Mouse (Mus musculus) testis, adult 2 months (tissue): ENCODE measurements around the gene Grin2a. TPM values are rescaled to one million over a fixed set of nuclear protein-coding genes. Genes with fewer than 3 reads are reported as not detected.

Experiments used
- H3K27ac ChIP-seq: fragments of 200-500 bp; 2 replicates; pipeline ENCODE4 v1.5.1; 2012; ENCODE audit warnings: low read depth, low read length; ENCODE audit not compliant: control insufficient read depth, insufficient read depth
- H3K27me3 ChIP-seq: fragments of 200-500 bp; 2 replicates; pipeline ENCODE4 v1.6.1; 2012; ENCODE audit warnings: mild to moderate bottlenecking, low read length, moderate library complexity; ENCODE audit not compliant: control insufficient read depth, insufficient read depth
- H3K36me3 ChIP-seq: fragments of 200-500 bp; 2 replicates; pipeline ENCODE4 v1.6.1; 2012; ENCODE audit warnings: mild to moderate bottlenecking, low read length; ENCODE audit not compliant: control insufficient read depth, insufficient read depth
- H3K4me1 ChIP-seq: fragments of 200-500 bp; 2 replicates; pipeline ENCODE4 v1.6.1; 2012; ENCODE audit warnings: low read length; ENCODE audit not compliant: control insufficient read depth, insufficient read depth
- H3K4me3 ChIP-seq: fragments of 200-500 bp; 2 replicates; pipeline ENCODE4 v1.5.1; 2012; ENCODE audit warnings: low read depth, mild to moderate bottlenecking, low read length, moderate library complexity, mixed read lengths; ENCODE audit not compliant: control insufficient read depth
- CTCF ChIP-seq: fragments of 200-500 bp; IDR thresholded peaks from 2 replicates; pipeline ENCODE4 v1.5.1; 2012; ENCODE audit warnings: low read depth, mild to moderate bottlenecking, inconsistent platforms, low read length, moderate library complexity; ENCODE audit not compliant: control insufficient read depth, insufficient read depth, insufficient replicate concordance
- POLR2A ChIP-seq: fragments of 200-500 bp; IDR thresholded peaks from 2 replicates; pipeline ENCODE4 v1.6.1; 2012; ENCODE audit warnings: low read depth, mild to moderate bottlenecking, inconsistent platforms, low read length, moderate library complexity; ENCODE audit not compliant: control insufficient read depth
- polyA plus RNA-seq: library from polyadenylated mRNA; depleted of rRNA; stranded (reverse); fragments of >200 nt; gene quantifications from 2 replicates; pipeline ENCODE4 v1.2.3, GENCODE M21; 2012

Gene Grin2a
- polyA plus RNA-seq, 1 experiment = 0.27 TPM

DNA sequence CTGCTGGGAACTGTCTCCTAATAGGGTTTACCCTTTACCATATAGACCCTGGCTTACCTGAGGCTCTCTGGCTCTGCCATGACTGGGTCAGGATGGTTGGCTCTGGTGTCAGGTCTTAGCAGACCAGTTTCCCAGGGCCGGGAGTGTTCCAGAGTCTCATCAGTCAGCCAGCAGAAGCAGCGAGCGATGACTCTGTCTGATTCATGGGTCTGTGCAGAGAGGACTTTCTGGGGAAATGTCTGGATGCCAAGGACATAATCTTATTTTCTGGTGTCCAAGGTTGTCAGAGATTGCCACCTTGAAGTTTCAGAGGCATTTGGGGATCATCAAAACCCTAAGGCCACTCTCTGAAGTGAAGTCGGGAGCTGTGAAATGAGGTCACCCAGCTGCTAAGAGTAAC, 8.7 kb upstream of the Grin2a start:
- H3K27me3 ChIP-seq = no peaks in the 10 kb centered on the region
- TF ChIP-seq POLR2A (no peak), CTCF (no peak)

DNA sequence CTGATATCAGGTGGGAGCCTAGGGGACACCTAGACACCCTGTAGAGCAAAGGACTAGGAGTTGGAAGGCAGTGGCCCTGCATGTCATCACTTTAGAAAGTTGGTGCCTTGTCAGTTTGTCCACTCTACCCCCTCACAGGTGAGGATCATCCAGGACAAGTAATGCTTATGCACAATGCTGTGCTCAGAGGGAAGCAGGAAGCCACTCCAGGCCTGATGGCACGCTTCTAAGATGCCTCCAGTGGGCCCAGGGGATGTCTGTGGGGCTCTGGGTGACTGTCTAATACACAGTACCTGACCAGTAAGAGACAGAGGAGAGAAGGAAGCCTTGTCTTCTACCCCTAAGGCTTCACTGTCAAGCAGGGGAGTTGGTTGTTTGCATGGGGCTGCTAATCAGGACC, 7.6 kb upstream of the Grin2a start:
- H3K27ac ChIP-seq = no peak overlapping the region
- H3K4me3 ChIP-seq = no peak overlapping the region
- H3K4me1 ChIP-seq = no peaks in the 10 kb centered on the region
- TF ChIP-seq POLR2A (no peak), CTCF (no peak)
- H3K36me3 ChIP-seq = no peaks in the 10 kb centered on the region
- no peaks in the 10 kb centered on the region for H3K27me3 ChIP-seq

More for the DNA sequence above, 8.7 kb upstream of the Grin2a start:
- H3K27ac ChIP-seq = no peak overlapping the region
- no peak overlapping the region for H3K4me3 ChIP-seq
- H3K36me3 ChIP-seq = no peaks in the 10 kb centered on the region
- H3K4me1 ChIP-seq = no peaks in the 10 kb centered on the region

DNA sequence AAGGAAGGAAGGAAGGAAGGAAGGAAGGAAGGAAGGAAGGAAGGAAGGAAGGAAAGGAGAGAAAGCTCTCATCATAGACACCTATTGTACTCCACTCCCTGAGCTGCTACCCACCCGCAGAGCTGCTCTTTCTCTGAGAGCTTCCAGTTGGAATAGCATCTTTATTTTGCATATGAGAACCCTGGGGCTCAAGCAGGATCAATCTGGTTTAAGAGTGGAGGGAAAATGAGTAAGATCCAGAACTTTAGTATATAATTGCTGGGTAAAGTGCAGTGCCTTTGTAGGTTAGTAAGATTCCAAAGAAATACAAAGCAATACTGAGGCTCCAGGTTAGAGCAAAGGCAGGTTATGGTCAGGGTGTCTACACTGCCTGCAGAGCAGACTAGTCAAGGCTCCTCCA, 6.2 kb upstream of the Grin2a start:
- Histone ChIP-seq H3K4me1 (no peaks in the 10 kb centered on the region), H3K27me3 (no peaks in the 10 kb centered on the region), H3K27ac (no peak overlapping the region), H3K36me3 (no peaks in the 10 kb centered on the region), H3K4me3 (no peak overlapping the region)
- TF ChIP-seq POLR2A (no peak), CTCF (no peak)

DNA sequence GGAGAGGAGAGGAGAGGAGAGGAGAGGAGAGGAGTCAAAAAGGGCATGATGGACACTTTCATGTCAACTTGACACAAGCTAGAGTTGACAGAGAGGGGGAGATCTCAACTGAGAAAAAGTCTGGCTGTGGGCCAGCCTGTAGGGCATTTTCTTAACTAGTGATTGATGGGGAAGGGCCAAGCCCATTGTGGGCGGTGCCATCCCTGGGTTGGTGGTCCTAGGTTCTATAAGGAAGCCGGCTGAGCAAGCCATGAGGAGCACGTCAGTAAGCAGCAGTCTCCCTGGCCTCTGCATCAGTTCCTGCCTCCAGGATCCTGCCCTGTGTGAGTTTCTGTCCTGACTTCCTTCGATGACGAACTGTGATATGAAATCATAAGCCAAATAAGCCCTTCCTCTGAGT, 4.6 kb upstream of the Grin2a start:
- H3K27me3 ChIP-seq = no peaks in the 10 kb centered on the region
- no peak overlapping the region for H3K4me3 ChIP-seq
- H3K4me1 ChIP-seq = no peaks in the 10 kb centered on the region; the same call in 1 of the 2 replicates
- no peaks in the 10 kb centered on the region for H3K36me3 ChIP-seq
- no peak for TF ChIP-seq CTCF
- TF ChIP-seq POLR2A = no peak
- H3K27ac ChIP-seq = no peak overlapping the region

DNA sequence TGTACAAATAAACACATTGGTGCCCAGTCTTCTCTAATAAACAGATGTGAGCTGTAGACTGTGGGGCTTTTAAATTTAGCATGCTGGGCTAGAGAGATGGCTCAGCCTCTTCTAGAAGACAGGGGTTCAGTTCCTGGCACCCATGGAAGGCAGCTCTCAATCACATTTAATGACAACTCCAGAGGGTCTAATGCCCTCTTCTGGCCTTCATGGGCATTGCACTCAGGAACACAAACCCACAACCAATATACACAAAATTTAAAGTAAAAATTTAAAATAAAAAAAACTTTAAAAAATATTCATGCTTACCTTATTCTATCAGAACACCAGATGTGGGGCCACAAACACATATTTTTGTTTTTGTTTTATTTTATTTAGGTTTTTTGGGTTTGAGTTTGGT, 2.6 kb upstream of the Grin2a start:
- H3K27me3 ChIP-seq = no peaks in the 10 kb centered on the region

DNA sequence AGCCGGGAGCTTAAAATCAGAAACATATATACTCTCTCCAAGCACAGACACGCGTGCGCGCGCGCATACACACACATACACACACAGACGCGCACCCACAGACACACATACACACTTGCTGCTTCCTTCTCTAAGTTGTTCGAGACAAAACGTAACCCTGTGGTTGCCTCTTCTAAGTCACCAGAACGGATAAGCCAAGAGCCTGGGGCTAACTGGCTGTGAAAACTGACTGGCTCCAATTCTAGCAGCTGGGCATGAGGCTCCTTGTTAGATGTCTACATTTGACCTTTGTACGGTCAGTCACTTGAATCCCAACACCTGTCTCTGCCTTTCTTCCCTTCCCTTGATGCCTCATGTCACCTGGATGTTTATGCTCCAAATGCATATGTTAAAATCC, 452 bp upstream of the Grin2a start:
- H3K27ac ChIP-seq = no peak overlapping the region
- H3K36me3 ChIP-seq = no peaks in the 10 kb centered on the region
- H3K4me3 ChIP-seq = no peak overlapping the region
- no peak for TF ChIP-seq POLR2A
- TF ChIP-seq CTCF = no peak
- peaks cover 2% of the 10 kb centered on the region; the same call in 1 of the 2 replicates for H3K4me1 ChIP-seq
- H3K27me3 ChIP-seq = no peaks in the 10 kb centered on the region

More for the DNA sequence above, 2.6 kb upstream of the Grin2a start:
- Histone ChIP-seq H3K27ac (no peak overlapping the region), H3K36me3 (no peaks in the 10 kb centered on the region), H3K4me3 (no peak overlapping the region), H3K4me1 (peaks cover 2% of the 10 kb centered on the region; the same call in 1 of the 2 replicates)
- no peak for TF ChIP-seq POLR2A
- no peak for TF ChIP-seq CTCF

DNA sequence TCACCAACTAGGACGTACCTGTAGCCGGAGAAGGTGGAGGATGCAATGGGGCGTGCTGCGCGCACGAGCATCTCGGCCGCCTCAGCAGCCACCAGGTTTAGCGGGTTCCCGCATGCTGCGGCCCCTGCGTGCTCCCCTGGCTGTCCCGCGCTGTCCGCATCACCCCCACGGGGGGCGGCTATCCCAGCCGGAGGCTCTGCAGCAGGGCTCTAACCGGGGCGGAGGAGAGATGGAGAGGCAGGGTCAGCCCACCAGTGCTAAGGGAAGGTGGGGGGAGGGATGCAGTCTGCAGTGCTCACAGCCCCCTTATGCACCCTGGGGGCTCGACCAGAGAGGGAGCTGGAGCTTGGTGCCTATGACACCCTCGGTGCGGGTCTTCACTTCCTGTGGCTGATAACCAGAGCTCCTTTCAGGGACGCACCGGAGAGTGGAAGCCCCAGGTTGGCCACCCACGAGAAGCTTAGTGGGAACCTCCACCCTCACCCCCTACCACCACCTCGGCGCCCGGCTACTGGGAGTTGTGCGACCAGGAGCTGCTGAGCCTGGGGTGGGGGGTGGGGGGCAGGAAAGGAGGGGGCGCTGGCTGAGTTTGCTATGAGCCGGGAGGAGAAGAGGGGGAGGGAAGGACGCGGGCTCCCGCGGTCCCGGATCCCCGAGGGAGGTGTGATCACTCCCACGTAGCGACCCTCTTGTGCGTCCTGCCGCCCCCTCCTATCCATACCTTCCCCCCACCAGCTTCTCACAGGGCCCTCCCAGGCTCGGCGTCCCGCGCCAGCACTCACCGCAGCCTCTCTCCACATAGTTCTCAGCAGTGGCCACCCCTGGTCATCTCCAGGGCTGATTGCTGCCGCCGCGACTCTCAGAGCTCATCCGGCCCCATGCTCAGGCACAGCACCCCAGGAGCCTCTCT, 1.1 kb downstream of the Grin2a start:
- peaks cover 2% of the 10 kb centered on the region; the same call in 1 of the 2 replicates for H3K4me1 ChIP-seq
- H3K36me3 ChIP-seq = no peaks in the 10 kb centered on the region
- TF ChIP-seq CTCF (no peak), POLR2A (no peak)
- no peaks in the 10 kb centered on the region for H3K27me3 ChIP-seq
- no peak overlapping the region for H3K4me3 ChIP-seq
- no peak overlapping the region for H3K27ac ChIP-seq
